Mouse (Mus musculus) midbrain, embryonic 13.5 days (tissue): Measurements from ENCODE around the gene Vmn1r78. TPM values are rescaled to one million over a fixed set of nuclear protein-coding genes. Genes with fewer than 3 reads are reported as not detected.
"Not testable (repeated sequence)": the region's sequence is repeated elsewhere in the genome, so short reads cannot be mapped to it uniquely, and the experiment has no call there.

Experiments
- ATAC-seq: fragments of 200-750 bp; cut with Nextera tagmentation; 2 replicates; pipeline ENCODE4 v1.8.0; 2017; ENCODE audit warnings: mild to moderate bottlenecking, moderate TSS enrichment, moderate library complexity
- H3K27ac ChIP-seq: fragments of 300-500 bp; sonication (generic); 2 replicates; pipeline ENCODE4 v1.5.1; 2015; ENCODE audit warnings: inconsistent platforms, mild to moderate bottlenecking, moderate library complexity
- H3K27me3 ChIP-seq: fragments of 300-500 bp; sonication (generic); 2 replicates; pipeline ENCODE4 v1.6.1; 2015; ENCODE audit warnings: mild to moderate bottlenecking, inconsistent platforms
- H3K36me3 ChIP-seq: fragments of 300-500 bp; sonication (generic); 2 replicates; pipeline ENCODE4 v1.6.1; 2015; ENCODE audit warnings: mild to moderate bottlenecking, inconsistent platforms
- H3K4me1 ChIP-seq: fragments of 300-500 bp; sonication (generic); replicated peaks from 2 replicates; pipeline ENCODE4 v1.6.1; 2015; ENCODE audit warnings: inconsistent platforms
- H3K4me2 ChIP-seq: fragments of 300-500 bp; sonication (generic); replicated peaks from 2 replicates; pipeline ENCODE4 v1.6.1; 2015; ENCODE audit warnings: moderate library complexity, mild to moderate bottlenecking, inconsistent platforms
- H3K4me3 ChIP-seq: fragments of 300-500 bp; sonication (generic); replicated peaks from 2 replicates; pipeline ENCODE4 v1.5.1; 2015; ENCODE audit warnings: mild to moderate bottlenecking, inconsistent platforms
- H3K9ac ChIP-seq: fragments of 300-500 bp; sonication (generic); replicated peaks from 2 replicates; pipeline ENCODE4 v1.6.1; 2015; ENCODE audit warnings: mild to moderate bottlenecking, inconsistent platforms
- H3K9me3 ChIP-seq: fragments of 300-500 bp; sonication (generic); 2 replicates; pipeline ENCODE4 v1.6.1; 2016; ENCODE audit warnings: mild to moderate bottlenecking, inconsistent platforms
- WGBS: fragments of 180-500 bp; shearing (Covaris S2); methylation state at CpG from one replicate; pipeline ENCODE4 v1.1.7; 2015; 5-methylcytosine and 5-hydroxymethylcytosine counted together
- polyA plus RNA-seq: library from polyadenylated mRNA; unstranded; fragments of >200 nt; fragmentation: Nextera tagmentation; extraction: Ambion mirVana; gene quantifications from 2 replicates; pipeline ENCODE4 v1.2.1, GENCODE M21; 2015

Vmn1r78 gene
- not detected in 2 replicates for polyA plus RNA-seq

DNA sequence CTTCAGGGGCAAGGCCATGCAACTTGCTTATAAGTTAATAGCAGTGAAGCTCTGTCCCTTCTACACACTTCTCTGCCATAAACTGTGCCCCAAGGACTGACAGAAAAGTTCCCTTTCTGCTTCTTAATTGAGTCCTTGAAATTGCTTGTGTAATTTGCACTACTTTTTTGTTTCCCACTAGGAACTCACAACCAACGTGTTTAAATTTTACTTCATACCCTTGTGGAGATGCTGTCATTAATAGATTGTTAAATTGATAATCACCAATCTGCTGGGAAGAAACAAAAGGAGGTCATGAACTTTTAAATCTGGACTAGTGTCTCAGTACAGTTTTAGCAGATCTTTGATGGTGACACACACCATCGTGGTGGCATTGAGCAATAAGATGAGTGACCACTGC, at the start of gene Vmn1r78:
Gene Vmn1r78, plus strand, starts transcription at position 301 of the 400 bp plus-strand sequence.
- Histone ChIP-seq H3K9ac (no peak within 1 kb of the TSS), H3K9me3 (peaks cover 8% of the 10 kb centered on the region; the same call in 1 of the 2 replicates), H3K27ac (no peak within 1 kb of the TSS), H3K36me3 (no peaks in the 10 kb centered on the region), H3K27me3 (no peaks in the 10 kb centered on the region), H3K4me1 (no peaks in the 10 kb centered on the region), H3K4me3 (no peak within 1 kb of the TSS), H3K4me2 (no peak within 1 kb of the TSS)
- 69% methylated on average over 2 of the region's 2 CpGs for WGBS
- ATAC-seq = no peak

DNA sequence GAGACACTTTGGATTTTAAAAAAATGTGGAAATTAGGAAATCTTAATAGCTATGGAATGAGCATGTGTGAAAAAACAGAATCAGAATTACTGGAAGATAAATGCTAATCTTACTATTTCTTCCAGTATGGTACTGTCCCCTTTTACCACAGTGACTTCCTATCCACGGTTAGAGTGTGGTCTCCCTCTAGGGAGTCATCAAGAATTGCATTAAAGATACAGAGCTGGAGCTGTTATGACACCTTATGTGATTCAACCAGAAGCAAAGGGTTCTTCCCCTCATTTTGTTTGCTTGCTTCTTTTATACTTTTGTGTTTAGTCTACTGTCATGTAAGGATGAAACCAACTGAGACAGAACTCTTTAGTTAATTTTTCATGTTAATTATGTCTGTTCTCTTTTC, 6.4 kb downstream of the Vmn1r78 start:
- ATAC-seq, H3K27me3 ChIP-seq, H3K36me3 ChIP-seq, H3K9me3 ChIP-seq, H3K9ac ChIP-seq, H3K4me3 ChIP-seq, H3K4me1 ChIP-seq, H3K27ac ChIP-seq, H3K4me2 ChIP-seq: not testable (repeated sequence)
- 57% methylated on average over 1 of the region's 1 CpGs for WGBS

DNA sequence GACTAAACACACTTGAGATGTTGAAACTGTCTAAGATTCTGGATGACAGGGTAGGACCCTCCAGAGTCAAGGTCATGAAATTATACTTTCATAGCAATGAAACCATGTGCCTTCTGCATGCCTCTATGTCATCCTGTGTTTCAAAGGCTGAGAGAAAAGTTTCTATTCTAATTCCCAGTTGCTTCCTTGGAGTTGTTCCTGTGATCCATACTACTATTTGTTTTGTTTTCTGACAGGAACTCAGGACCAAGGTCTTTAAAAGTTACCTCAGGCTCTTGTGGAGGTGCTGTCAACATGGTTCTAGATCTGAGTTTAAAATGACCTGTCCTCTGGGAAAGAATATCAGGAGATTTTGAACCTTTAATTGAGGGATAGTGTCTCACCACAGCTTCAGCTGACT, 20.9 kb downstream of the Vmn1r78 start, which contains the start of gene Vmn1r79:
Gene Vmn1r79, plus strand, starts transcription at position 301 of the 400 bp plus-strand sequence.
- not testable (repeated sequence) for H3K4me1 ChIP-seq, H3K9ac ChIP-seq, H3K9me3 ChIP-seq, H3K36me3 ChIP-seq, H3K27me3 ChIP-seq, H3K27ac ChIP-seq, ATAC-seq, H3K4me2 ChIP-seq, H3K4me3 ChIP-seq

DNA sequence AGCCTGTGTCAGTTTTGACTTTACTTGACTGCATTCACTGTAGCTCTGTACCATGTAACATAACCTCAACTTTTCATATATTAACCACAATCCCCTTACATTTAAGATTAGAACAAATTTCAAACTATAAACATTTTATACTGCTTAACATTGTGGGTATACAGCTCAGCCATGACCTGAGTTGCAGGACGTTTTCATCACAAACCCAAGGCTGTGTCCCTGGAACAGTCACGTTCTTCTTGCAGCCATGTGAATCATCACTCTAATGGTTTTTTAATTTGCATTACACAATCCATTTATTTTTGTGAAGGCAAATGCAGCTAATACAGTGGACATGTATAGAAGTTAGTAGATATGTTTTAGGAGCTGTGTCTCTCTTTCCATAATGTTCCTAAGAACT, 22.9 kb downstream of the Vmn1r78 start:
- 62% methylated on average over 2 of the region's 2 CpGs for WGBS
- not testable (repeated sequence) for H3K4me2 ChIP-seq, H3K27me3 ChIP-seq, ATAC-seq, H3K36me3 ChIP-seq, H3K27ac ChIP-seq, H3K9ac ChIP-seq, H3K4me3 ChIP-seq, H3K4me1 ChIP-seq, H3K9me3 ChIP-seq

DNA sequence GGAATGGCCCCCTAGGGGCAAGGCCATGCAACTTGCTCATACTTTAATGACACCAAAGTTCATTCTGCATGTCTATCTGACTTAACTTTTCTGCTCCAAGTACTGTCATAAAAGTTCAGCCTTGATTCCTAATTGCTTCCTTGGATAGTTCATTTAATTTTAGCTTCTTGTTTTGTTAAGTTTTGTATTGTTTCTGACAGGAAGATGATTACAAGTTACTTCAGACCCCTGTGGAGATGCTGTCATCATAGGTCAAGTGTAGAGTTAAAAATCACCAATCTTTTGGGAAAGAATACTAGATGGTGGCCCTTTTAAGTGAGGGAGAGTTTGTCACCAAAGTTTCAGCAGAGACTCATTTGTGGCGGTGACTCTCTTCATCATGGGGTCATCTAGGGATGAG, 38.9 kb downstream of the Vmn1r78 start, which contains the start of gene Vmn1r80:
Gene Vmn1r80, plus strand, starts transcription at position 301 of the 400 bp plus-strand sequence.
- no peaks in the 10 kb centered on the region for H3K36me3 ChIP-seq

DNA sequence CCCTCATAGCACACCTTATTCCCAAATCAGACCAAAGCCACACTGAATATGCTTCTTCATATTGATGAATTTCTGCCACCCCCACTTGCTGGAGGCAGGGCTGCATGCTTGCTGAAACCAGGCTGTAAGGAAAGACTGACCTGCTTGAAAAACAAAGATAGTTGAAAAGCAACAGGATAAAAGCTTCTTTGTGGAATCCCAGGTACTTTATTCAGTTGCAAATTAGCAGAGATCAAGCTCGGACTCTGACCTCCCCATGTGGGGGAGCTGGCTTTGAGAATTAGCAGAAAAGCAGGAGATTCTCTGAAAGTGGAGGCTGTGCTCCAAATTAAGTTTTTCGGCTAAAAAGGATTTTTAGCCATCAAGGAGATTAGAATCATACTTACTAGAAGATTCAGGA, 54.1 kb downstream of the Vmn1r78 start:
- no peaks in the 10 kb centered on the region for H3K4me1 ChIP-seq
- no peak overlapping the region for H3K4me2 ChIP-seq
- no peak for ATAC-seq
- WGBS = 56% methylated on average over 2 of the region's 2 CpGs
- H3K9me3 ChIP-seq = peaks cover 3% of the 10 kb centered on the region; the same call in 1 of the 2 replicates
- H3K9ac ChIP-seq = no peak overlapping the region
- no peak overlapping the region for H3K27ac ChIP-seq
- no peaks in the 10 kb centered on the region for H3K27me3 ChIP-seq
- H3K4me3 ChIP-seq = no peak overlapping the region
- no peaks in the 10 kb centered on the region for H3K36me3 ChIP-seq

More for the DNA sequence above, 38.9 kb downstream of the Vmn1r78 start, which contains the start of gene Vmn1r80:
- ATAC-seq = no peak
- Histone ChIP-seq H3K27ac (no peak within 1 kb of the TSS), H3K9me3 (peaks cover 7% of the 10 kb centered on the region; the same call in 1 of the 2 replicates), H3K9ac (no peak within 1 kb of the TSS), H3K4me1 (no peaks in the 10 kb centered on the region), H3K4me2 (no peak within 1 kb of the TSS), H3K4me3 (no peak within 1 kb of the TSS), H3K27me3 (no peaks in the 10 kb centered on the region)
- WGBS = 83% methylated on average over 1 of the region's 1 CpGs

Other genes starting within 250 kb of the Vmn1r78 start
- not detected in 2 replicates for gene Vmn1r76, start 212.0 kb upstream of the Vmn1r78 start, polyA plus RNA-seq
- not detected in 2 replicates for gene Vmn1r77, start 113.5 kb upstream of the Vmn1r78 start, polyA plus RNA-seq
- gene Vmn1r79, start 21.0 kb downstream of the Vmn1r78 start, polyA plus RNA-seq = not detected in 2 replicates
- gene Vmn1r80, start 39.0 kb downstream of the Vmn1r78 start, polyA plus RNA-seq = not detected in 2 replicates
- gene Vmn1r81, start 118.0 kb downstream of the Vmn1r78 start, polyA plus RNA-seq = not detected in 2 replicates
- gene Vmn1r82, start 150.2 kb downstream of the Vmn1r78 start, polyA plus RNA-seq = not detected in 2 replicates
- not detected in 2 replicates for gene Vmn1r83, start 179.2 kb downstream of the Vmn1r78 start, polyA plus RNA-seq
- not detected in 2 replicates for gene Vmn1r84, start 219.0 kb downstream of the Vmn1r78 start, polyA plus RNA-seq